Mouse (Mus musculus) testis, adult 2 months (tissue): ENCODE data around the gene Olfr522. TPM values are rescaled to one million over a fixed set of nuclear protein-coding genes. Genes with fewer than 3 reads are reported as not detected.
A peak's percentile ranks its signal among the peaks of the same experiment; 100 is the strongest.

ENCODE experiments used
- H3K27ac ChIP-seq: fragments of 200-500 bp; 2 replicates; pipeline ENCODE4 v1.5.1; 2012; ENCODE audit warnings: low read depth, low read length; ENCODE audit not compliant: control insufficient read depth, insufficient read depth
- H3K27me3 ChIP-seq: fragments of 200-500 bp; 2 replicates; pipeline ENCODE4 v1.6.1; 2012; ENCODE audit warnings: mild to moderate bottlenecking, low read length, moderate library complexity; ENCODE audit not compliant: control insufficient read depth, insufficient read depth
- H3K36me3 ChIP-seq: fragments of 200-500 bp; 2 replicates; pipeline ENCODE4 v1.6.1; 2012; ENCODE audit warnings: mild to moderate bottlenecking, low read length; ENCODE audit not compliant: control insufficient read depth, insufficient read depth
- H3K4me1 ChIP-seq: fragments of 200-500 bp; 2 replicates; pipeline ENCODE4 v1.6.1; 2012; ENCODE audit warnings: low read length; ENCODE audit not compliant: control insufficient read depth, insufficient read depth
- H3K4me3 ChIP-seq: fragments of 200-500 bp; 2 replicates; pipeline ENCODE4 v1.5.1; 2012; ENCODE audit warnings: low read depth, mild to moderate bottlenecking, low read length, moderate library complexity, mixed read lengths; ENCODE audit not compliant: control insufficient read depth
- CTCF ChIP-seq: fragments of 200-500 bp; IDR thresholded peaks from 2 replicates; pipeline ENCODE4 v1.5.1; 2012; ENCODE audit warnings: low read depth, mild to moderate bottlenecking, inconsistent platforms, low read length, moderate library complexity; ENCODE audit not compliant: control insufficient read depth, insufficient read depth, insufficient replicate concordance
- POLR2A ChIP-seq: fragments of 200-500 bp; IDR thresholded peaks from 2 replicates; pipeline ENCODE4 v1.6.1; 2012; ENCODE audit warnings: low read depth, mild to moderate bottlenecking, inconsistent platforms, low read length, moderate library complexity; ENCODE audit not compliant: control insufficient read depth
- polyA plus RNA-seq: library from polyadenylated mRNA; depleted of rRNA; stranded (reverse); fragments of >200 nt; gene quantifications from 2 replicates; pipeline ENCODE4 v1.2.3, GENCODE M21; 2012

Gene Olfr522
- polyA plus RNA-seq, 1 experiment, result not detected

- no peak overlapping the region for H3K27ac ChIP-seq
- H3K4me1 ChIP-seq, result no peaks in the 10 kb centered on the region
- TF ChIP-seq CTCF (peak; percentile 34; the same call in 1 of the 2 replicates), POLR2A (no peak)
- no peaks in the 10 kb centered on the region for H3K36me3 ChIP-seq
- H3K27me3 ChIP-seq, result no peaks in the 10 kb centered on the region
- no peak overlapping the region for H3K4me3 ChIP-seq
These were observed 22.4 kb upstream of the Olfr522 start for GRCm38 (mm10) chr7:140186646-140187620.

DNA sequence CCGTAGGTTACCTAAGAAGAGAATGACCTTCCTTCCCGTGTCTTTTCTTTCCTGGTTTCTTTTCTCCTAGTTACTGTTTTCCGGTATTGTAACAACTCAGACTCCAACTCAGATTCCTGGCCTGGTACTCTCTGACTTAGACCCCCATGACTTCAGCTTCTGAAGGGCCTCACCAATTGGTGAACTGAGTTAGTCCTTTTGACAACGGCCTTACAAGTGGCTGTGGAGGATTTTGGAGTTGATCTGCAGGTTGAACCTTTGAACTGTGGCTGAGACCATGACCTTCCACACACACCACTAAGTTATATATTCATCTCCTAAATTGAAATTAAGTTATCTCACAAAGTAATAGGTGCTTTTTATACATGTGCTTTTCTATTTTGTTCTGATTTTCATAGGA, 19.6 kb upstream of the Olfr522 start:
- Histone ChIP-seq H3K27ac (no peak overlapping the region), H3K4me3 (no peak overlapping the region), H3K36me3 (no peaks in the 10 kb centered on the region), H3K27me3 (no peaks in the 10 kb centered on the region), H3K4me1 (no peaks in the 10 kb centered on the region)
- TF ChIP-seq POLR2A (no peak), CTCF (no peak)

- Histone ChIP-seq H3K27me3 (no peaks in the 10 kb centered on the region), H3K36me3 (no peaks in the 10 kb centered on the region), H3K4me3 (no peak overlapping the region), H3K27ac (no peak overlapping the region), H3K4me1 (no peaks in the 10 kb centered on the region)
- TF ChIP-seq CTCF, result no peak
- TF ChIP-seq POLR2A, result no peak
These were observed 16.1 kb upstream of the Olfr522 start for GRCm38 (mm10) chr7:140180692-140181091.

DNA sequence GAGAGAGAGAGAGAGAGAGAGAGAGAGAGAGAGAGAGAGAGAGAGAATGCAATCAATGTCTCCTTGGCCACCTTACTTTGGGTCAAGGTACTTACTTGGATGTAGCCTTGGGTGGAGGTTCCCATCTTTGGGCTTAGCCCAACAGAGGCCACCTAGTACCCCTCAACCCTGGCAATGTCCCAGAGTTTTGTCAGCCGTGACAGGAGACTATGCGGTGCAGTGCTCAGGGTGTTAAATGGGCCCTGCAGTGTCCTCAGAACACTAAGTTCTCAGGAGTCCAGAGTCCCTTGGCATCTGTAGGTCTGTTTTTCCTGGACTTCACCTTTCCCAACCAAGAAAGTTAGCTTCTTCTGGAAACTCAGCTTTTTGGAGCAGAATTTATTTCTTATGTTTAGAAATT, 14.6 kb upstream of the Olfr522 start:
- no peaks in the 10 kb centered on the region for H3K27me3 ChIP-seq
- TF ChIP-seq POLR2A (no peak), CTCF (no peak)

DNA sequence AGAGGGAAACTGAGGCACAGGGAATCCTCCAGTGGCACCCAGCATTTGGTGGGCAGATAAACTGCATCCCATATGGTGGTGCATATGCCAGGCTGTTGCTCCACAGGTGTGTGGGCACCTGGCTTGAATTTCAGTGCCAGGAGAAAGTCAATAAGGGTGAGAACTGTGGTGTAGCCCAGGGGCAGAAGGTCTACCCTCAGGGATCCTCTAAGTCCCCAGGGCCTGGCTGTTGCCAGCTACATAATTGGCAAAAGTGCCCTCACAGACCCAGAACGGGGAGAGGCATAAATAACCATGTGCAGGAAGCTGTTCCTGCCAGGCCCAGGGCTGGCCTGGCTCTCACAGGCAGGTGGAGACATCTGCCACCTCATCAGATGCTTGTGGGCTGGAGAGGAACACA, 8.4 kb upstream of the Olfr522 start, which contains the start of gene Olfr523:
Gene Olfr523, plus strand, starts transcription at position 282 of the 400 bp plus-strand sequence.
- no peak within 1 kb of the TSS for H3K4me3 ChIP-seq
- no peaks in the 10 kb centered on the region for H3K4me1 ChIP-seq
- no peak within 1 kb of the TSS for H3K27ac ChIP-seq
- TF ChIP-seq POLR2A, result no peak
- TF ChIP-seq CTCF, result no peak
- H3K36me3 ChIP-seq, result no peaks in the 10 kb centered on the region
- no peaks in the 10 kb centered on the region for H3K27me3 ChIP-seq

More for the DNA sequence above, 14.6 kb upstream of the Olfr522 start:
- Histone ChIP-seq H3K36me3 (no peaks in the 10 kb centered on the region), H3K4me3 (no peak overlapping the region), H3K4me1 (no peaks in the 10 kb centered on the region), H3K27ac (no peak overlapping the region)

GRCm38 (mm10) chr7:140170863-140171262, 6.3 kb upstream of the Olfr522 start:
- Histone ChIP-seq H3K27me3 (no peaks in the 10 kb centered on the region), H3K27ac (no peak overlapping the region), H3K4me3 (no peak overlapping the region), H3K36me3 (no peaks in the 10 kb centered on the region), H3K4me1 (no peaks in the 10 kb centered on the region)
- TF ChIP-seq POLR2A (no peak), CTCF (no peak)

DNA sequence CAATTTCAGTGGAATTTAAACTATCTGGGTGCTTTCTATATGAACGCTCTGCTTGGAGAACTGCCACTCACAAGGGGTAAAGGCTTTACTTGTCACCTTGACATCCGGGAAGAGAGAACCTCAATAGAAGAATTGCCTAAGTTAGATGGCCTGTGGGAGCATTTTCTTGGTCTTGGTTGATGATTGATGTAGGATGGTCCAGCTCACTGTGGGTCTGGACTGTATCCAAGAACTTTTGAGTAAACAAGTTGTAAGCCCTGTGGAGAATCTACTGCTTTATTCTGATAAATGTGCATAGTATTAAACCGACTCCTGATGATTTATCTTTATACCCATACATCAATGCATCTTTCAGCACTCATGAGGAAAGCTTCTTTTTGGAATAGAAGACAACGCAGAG, 4.8 kb upstream of the Olfr522 start:
- H3K27ac ChIP-seq, result no peak overlapping the region
- no peaks in the 10 kb centered on the region for H3K36me3 ChIP-seq
- H3K4me3 ChIP-seq, result no peak overlapping the region
- TF ChIP-seq POLR2A, result no peak
- TF ChIP-seq CTCF, result no peak
- H3K4me1 ChIP-seq, result no peaks in the 10 kb centered on the region
- no peaks in the 10 kb centered on the region for H3K27me3 ChIP-seq
